ENCODE assay signal across 9 mouse cellular contexts in the genomic region with DNA sequence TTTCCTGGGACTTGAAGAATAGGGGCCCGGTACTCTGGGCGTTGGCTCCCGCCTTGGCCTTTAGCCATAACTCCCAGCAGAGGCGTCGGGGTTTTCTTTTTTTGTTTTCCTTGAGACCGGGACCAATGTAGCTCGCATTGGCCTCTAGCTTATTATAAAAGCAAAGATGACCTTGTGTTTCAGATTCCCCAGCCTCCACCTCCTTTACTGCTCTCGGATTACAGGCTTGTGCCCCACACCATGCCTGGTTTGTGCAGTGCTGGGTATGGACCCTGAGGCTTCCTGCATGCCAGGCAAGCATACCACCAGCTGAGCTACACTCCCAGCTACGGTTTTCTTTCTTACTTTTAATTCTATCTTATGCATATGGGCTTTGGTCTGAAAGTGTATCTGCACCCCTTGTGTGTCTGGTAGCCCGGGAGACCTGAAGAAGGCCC. TPM values are rescaled to one million over a fixed set of nuclear protein-coding genes. Genes with fewer than 3 reads are reported as not detected.
DNase-seq lines count a peak whose midpoint lies in the region; ATAC-seq and TF ChIP-seq lines count a peak whose summit lies in the region.
"Had no signal": no experiment of that assay in that cellular context is flagged by ENCODE, and none has a peak within 500 bp of the region (broad histone marks: within the 10 kb centered on the region; RNA-seq: fewer than 3 reads in every experiment).

No protein-coding gene starts in this region.

- H3K4me2 ChIP-seq in heart, postnatal 0 days (ENCODE audit: low read depth, low read length) = peak overlapping the region; percentile 94
- H3K4me2 ChIP-seq in hindbrain, embryonic 13.5 days = peak overlapping the region; percentile 70
- peak overlapping the region; percentile 87 for H3K4me2 ChIP-seq in midbrain, embryonic 11.5 days

- 13% methylated on average over 10 of the region's 10 CpGs for whole genome bisulfite sequencing in heart, postnatal 0 days
- WGBS in embryonic facial prominence, embryonic 10.5 days = 14% methylated on average over 10 of the region's 10 CpGs
- WGBS in hindbrain, embryonic 13.5 days = 11% methylated on average over 10 of the region's 10 CpGs
- WGBS in midbrain, embryonic 11.5 days = 13% methylated on average over 10 of the region's 10 CpGs

- no peak for DNase-seq in heart, postnatal 0 days (ENCODE audit: low spot score)
- DNase-seq in heart, adult 8-10 months (ENCODE audit: low spot score) = no peak
- no peak for DNase-seq in embryonic facial prominence, embryonic 10.5 days (ENCODE audit: low spot score)
- no peak for DNase-seq in midbrain, embryonic 11.5 days (ENCODE audit: low spot score, missing footprints)
- no peak for DNase-seq in urinary bladder, postnatal 4 days (ENCODE audit: low spot score in 2 of 2)
- DNase-seq in cerebellum, adult 9-10 months = no peak
- no peak for DNase-seq in gastrocnemius, postnatal 36 days

- no peak for TF ChIP-seq CTCF in heart, postnatal 0 days (IDR thresholded peaks at IDR 0.05; ENCODE audit: low read depth)

- no peak for TF ChIP-seq EP300 in heart, postnatal 0 days (IDR thresholded peaks at IDR 0.05; ENCODE audit: low read depth)

- H3K27ac ChIP-seq in heart, postnatal 0 days (ENCODE audit: low read depth) = 0 out of 2 replicates have a peak overlapping the region, but pooled peaks have one; percentile 18
- H3K27ac ChIP-seq in embryonic facial prominence, embryonic 10.5 days (replicated peaks) = peak overlapping the region; percentile 83
- peak overlapping the region; percentile 58 for H3K27ac ChIP-seq in hindbrain, embryonic 13.5 days
- no peak overlapping the region for H3K27ac ChIP-seq in midbrain, embryonic 11.5 days (ENCODE audit: low read depth, low read length)

- H3K9ac ChIP-seq in heart, postnatal 0 days (replicated peaks; ENCODE audit: low read depth, low read length) = no peak overlapping the region; the same call in 1 of the 2 replicates
- H3K9ac ChIP-seq in hindbrain, embryonic 13.5 days = no peak overlapping the region; the same call in 1 of the 2 replicates
- peak overlapping the region; percentile 45; the same call in 1 of the 2 replicates for H3K9ac ChIP-seq in midbrain, embryonic 11.5 days (ENCODE audit: low read length)

- ATAC-seq in heart, postnatal 0 days (ENCODE audit: insufficient read depth, low read depth) = peak; percentile 14
- peak; percentile 62 for ATAC-seq in hindbrain, embryonic 13.5 days (ENCODE audit: low FRiP score)
- peak; percentile 47 for ATAC-seq in midbrain, embryonic 11.5 days (ENCODE audit: low FRiP score)

- no peaks in the 10 kb centered on the region for H3K9me3 ChIP-seq in heart, postnatal 0 days (replicated peaks; ENCODE audit: control insufficient read depth, low read length)
- no peaks in the 10 kb centered on the region for H3K9me3 ChIP-seq in embryonic facial prominence, embryonic 10.5 days
- H3K9me3 ChIP-seq in hindbrain, embryonic 13.5 days = no peaks in the 10 kb centered on the region
- no peaks in the 10 kb centered on the region for H3K9me3 ChIP-seq in midbrain, embryonic 11.5 days (ENCODE audit: control insufficient read depth, low read length)

- H3K27me3 ChIP-seq in heart, postnatal 0 days (ENCODE audit: control insufficient read depth, insufficient read depth, low read length) = no peaks in the 10 kb centered on the region
- peaks cover 18% of the 10 kb centered on the region for H3K27me3 ChIP-seq in embryonic facial prominence, embryonic 10.5 days (replicated peaks; ENCODE audit: low read depth, poor library complexity, severe bottlenecking)
- peaks cover 37% of the 10 kb centered on the region for H3K27me3 ChIP-seq in hindbrain, embryonic 13.5 days
- no peaks in the 10 kb centered on the region; the same call in 1 of the 2 replicates for H3K27me3 ChIP-seq in midbrain, embryonic 11.5 days (ENCODE audit: control insufficient read depth, insufficient read depth, low read length)
- H3K27me3 ChIP-seq: CH12.LX had no signal

- H3K36me3 ChIP-seq in heart, postnatal 0 days (replicated peaks; ENCODE audit: control insufficient read depth, insufficient read depth, low read length) = no peaks in the 10 kb centered on the region
- no peaks in the 10 kb centered on the region for H3K36me3 ChIP-seq in embryonic facial prominence, embryonic 10.5 days (replicated peaks)
- no peaks in the 10 kb centered on the region for H3K36me3 ChIP-seq in hindbrain, embryonic 13.5 days
- H3K36me3 ChIP-seq in midbrain, embryonic 11.5 days (ENCODE audit: control insufficient read depth, insufficient read depth, low read length) = no peaks in the 10 kb centered on the region

- intact Hi-C loops in gastrocnemius, postnatal 36 days (cut with DNase I) = no loop called here

- peak overlapping the region; percentile 53 for H3K4me3 ChIP-seq in heart, postnatal 0 days (ENCODE audit: low read depth, low read length)
- H3K4me3 ChIP-seq in embryonic facial prominence, embryonic 10.5 days = peak overlapping the region; percentile 72
- peak overlapping the region; percentile 53 for H3K4me3 ChIP-seq in hindbrain, embryonic 13.5 days
- H3K4me3 ChIP-seq in midbrain, embryonic 11.5 days (ENCODE audit: low read depth, low read length) = peak overlapping the region; percentile 48; the same call in 1 of the 2 replicates

- H3K4me1 ChIP-seq in heart, postnatal 0 days (ENCODE audit: control insufficient read depth, insufficient read depth) = peaks cover 26% of the 10 kb centered on the region
- H3K4me1 ChIP-seq in embryonic facial prominence, embryonic 10.5 days = peaks cover 53% of the 10 kb centered on the region
- peaks cover 44% of the 10 kb centered on the region for H3K4me1 ChIP-seq in hindbrain, embryonic 13.5 days (replicated peaks)
- peaks cover 9% of the 10 kb centered on the region for H3K4me1 ChIP-seq in midbrain, embryonic 11.5 days (ENCODE audit: control insufficient read depth, insufficient read depth, low read length)

RNA-seq across cellular contexts. Expression of a gene that starts 0.4 kb away (rescaled TPM):
- 0.85 and 1.3 TPM in 2 replicates for total RNA-seq in heart, postnatal 0 days (2014; rRNA removed; ENCODE audit: low replicate concordance)
- 1.1 and 1.2 TPM in 2 replicates for polyA plus RNA-seq in heart, postnatal 0 days (2015; fragmentation: Nextera tagmentation; extraction: Ambion mirVana)
- total RNA-seq in heart, adult 8-10 months (2022) = 1 to 10 TPM; 1.3 to 2.6 (median 1.9) TPM
- polyA plus RNA-seq in embryonic facial prominence, embryonic 10.5 days (2016; fragmentation: Nextera tagmentation; extraction: Ambion mirVana) = 8.6 and 10.5 TPM in 2 replicates
- 8.1 TPM in 2 replicates for polyA plus RNA-seq in hindbrain, embryonic 13.5 days (2015; fragmentation: Nextera tagmentation; extraction: Ambion mirVana)
- 4.3 and 4.9 TPM in 2 replicates for polyA plus RNA-seq in midbrain, embryonic 11.5 days (2014; fragmentation: Nextera tagmentation; extraction: Ambion mirVana)
- total RNA-seq in gastrocnemius, postnatal 36 days (2021) = under 1 TPM; 0.52 to 0.94 TPM

RNA-seq across cellular contexts. Expression of a gene that starts 39.0 kb away (rescaled TPM):
- 61.7 and 92.0 TPM in 2 replicates for total RNA-seq in heart, postnatal 0 days (2014; rRNA removed; ENCODE audit: low replicate concordance)
- 9.8 and 10.6 TPM in 2 replicates for polyA plus RNA-seq in heart, postnatal 0 days (2015; fragmentation: Nextera tagmentation; extraction: Ambion mirVana)
- 10 to 100 TPM; 39.2 to 43.9 (median 40.1) TPM for total RNA-seq in heart, adult 8-10 months (2022)
- 42.6 and 44.4 TPM in 2 replicates for polyA plus RNA-seq in embryonic facial prominence, embryonic 10.5 days (2016; fragmentation: Nextera tagmentation; extraction: Ambion mirVana)
- 24.7 and 27.3 TPM in 2 replicates for polyA plus RNA-seq in hindbrain, embryonic 13.5 days (2015; fragmentation: Nextera tagmentation; extraction: Ambion mirVana)
- 23.8 and 26.3 TPM in 2 replicates for polyA plus RNA-seq in midbrain, embryonic 11.5 days (2014; fragmentation: Nextera tagmentation; extraction: Ambion mirVana)
- total RNA-seq in gastrocnemius, postnatal 36 days (2021) = 10 to 100 TPM; 27.4 to 31.2 TPM

RNA-seq across cellular contexts. Expression of a gene that starts 54.8 kb away (rescaled TPM):
- 36.8 and 41.2 TPM in 2 replicates for total RNA-seq in heart, postnatal 0 days (2014; rRNA removed; ENCODE audit: low replicate concordance)
- 15.6 and 16.7 TPM in 2 replicates for polyA plus RNA-seq in heart, postnatal 0 days (2015; fragmentation: Nextera tagmentation; extraction: Ambion mirVana)
- 10 to 100 TPM; 27.3 to 35.9 (median 33.9) TPM for total RNA-seq in heart, adult 8-10 months (2022)
- polyA plus RNA-seq in embryonic facial prominence, embryonic 10.5 days (2016; fragmentation: Nextera tagmentation; extraction: Ambion mirVana) = 9.2 and 10.5 TPM in 2 replicates
- polyA plus RNA-seq in hindbrain, embryonic 13.5 days (2015; fragmentation: Nextera tagmentation; extraction: Ambion mirVana) = 13.2 and 13.4 TPM in 2 replicates
- polyA plus RNA-seq in midbrain, embryonic 11.5 days (2014; fragmentation: Nextera tagmentation; extraction: Ambion mirVana) = 5.0 and 5.1 TPM in 2 replicates
- total RNA-seq in gastrocnemius, postnatal 36 days (2021) = 10 to 100 TPM; 16.6 to 21.4 TPM
